Mouse (Mus musculus) hindbrain, embryonic 15.5 days (tissue): ENCODE results near the gene Olfr199. TPM values are rescaled to one million over a fixed set of nuclear protein-coding genes. Genes with fewer than 3 reads are reported as not detected.
"Not testable (repeated sequence)": the region's sequence is repeated elsewhere in the genome, so short reads cannot be mapped to it uniquely, and the experiment has no call there.

Source experiments
- ATAC-seq: fragments of 200-750 bp; cut with Nextera tagmentation; 2 replicates; pipeline ENCODE4 v1.8.0; 2017; ENCODE audit warnings: low read depth, moderate number of reproducible peaks, moderate TSS enrichment; ENCODE audit not compliant: low FRiP score
- H3K27ac ChIP-seq: fragments of 300-500 bp; sonication (generic); replicated peaks from 2 replicates; pipeline ENCODE4 v1.5.1; 2015; ENCODE audit warnings: mild to moderate bottlenecking, inconsistent platforms
- H3K27me3 ChIP-seq: fragments of 300-500 bp; sonication (generic); 2 replicates; pipeline ENCODE4 v1.6.1; 2015; ENCODE audit warnings: control low read depth, inconsistent platforms
- H3K36me3 ChIP-seq: fragments of 300-500 bp; sonication (generic); 2 replicates; pipeline ENCODE4 v1.6.1; 2015; ENCODE audit warnings: control low read depth, inconsistent platforms
- H3K4me1 ChIP-seq: fragments of 300-500 bp; sonication (generic); replicated peaks from 2 replicates; pipeline ENCODE4 v1.6.1; 2015; ENCODE audit warnings: control low read depth, inconsistent platforms
- H3K4me2 ChIP-seq: fragments of 300-500 bp; sonication (generic); 2 replicates; pipeline ENCODE4 v1.6.1; 2015; ENCODE audit warnings: moderate library complexity, mild to moderate bottlenecking, inconsistent platforms
- H3K4me3 ChIP-seq: fragments of 300-500 bp; sonication (generic); 2 replicates; pipeline ENCODE4 v1.5.1; 2015; ENCODE audit warnings: mild to moderate bottlenecking, inconsistent platforms
- H3K9ac ChIP-seq: fragments of 300-500 bp; sonication (generic); 2 replicates; pipeline ENCODE4 v1.6.1; 2015; ENCODE audit warnings: inconsistent platforms
- H3K9me3 ChIP-seq: fragments of 300-500 bp; sonication (generic); 2 replicates; pipeline ENCODE4 v1.6.1; 2016; ENCODE audit warnings: control low read depth, inconsistent platforms
- WGBS: fragments of 180-500 bp; shearing (Covaris S2); methylation state at CpG from one replicate; pipeline ENCODE4 v1.1.7; 2015; 5-methylcytosine and 5-hydroxymethylcytosine counted together
- polyA plus RNA-seq: library from polyadenylated mRNA; unstranded; fragments of >200 nt; fragmentation: Nextera tagmentation; extraction: Ambion mirVana; gene quantifications from 2 replicates; pipeline ENCODE4 v1.2.1, GENCODE M21; 2015

The Olfr199 gene
- polyA plus RNA-seq, result not detected in 2 replicates

GRCm38 (mm10) chr16:59219667-59220066 is at the start of gene Olfr199:
TSS of gene Olfr199 (minus strand) at chr16:59219767.
- H3K27ac ChIP-seq, H3K9ac ChIP-seq, H3K4me2 ChIP-seq, H3K27me3 ChIP-seq, H3K4me1 ChIP-seq, H3K36me3 ChIP-seq, ATAC-seq, H3K4me3 ChIP-seq, H3K9me3 ChIP-seq: not testable (repeated sequence)
- 88% methylated on average over 1 of the region's 1 CpGs for WGBS

GRCm38 (mm10) chr16:59269097-59269496 is 49.5 kb upstream of the Olfr199 start:
- H3K9ac ChIP-seq, H3K27ac ChIP-seq, H3K4me2 ChIP-seq, H3K27me3 ChIP-seq, H3K4me1 ChIP-seq, H3K36me3 ChIP-seq, H3K9me3 ChIP-seq, H3K4me3 ChIP-seq, ATAC-seq: not testable (repeated sequence)
- 83% methylated on average over 4 of the region's 4 CpGs for WGBS

DNA sequence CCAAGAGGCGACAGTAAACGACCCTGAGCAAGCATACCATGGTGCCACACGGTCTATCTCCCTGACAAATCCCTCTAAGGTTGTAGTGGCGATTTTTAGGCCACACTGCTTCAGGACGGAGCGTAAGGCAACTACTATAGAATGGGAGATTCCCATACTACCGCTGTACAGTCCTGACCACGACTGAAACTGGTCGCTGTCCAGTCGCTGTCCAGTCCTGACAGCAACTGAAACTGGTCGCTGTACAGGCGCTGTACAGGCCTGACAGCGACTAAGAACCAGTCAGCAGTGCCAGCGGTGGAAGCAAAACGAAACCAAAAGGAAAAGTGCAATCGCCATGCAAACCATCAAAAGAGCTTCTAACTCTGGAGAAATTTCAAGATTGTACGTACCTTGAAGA is 30.1 kb upstream of the Olfr199 start:
- Histone ChIP-seq H3K27ac (no peak overlapping the region), H3K4me2 (no peak overlapping the region), H3K27me3 (no peaks in the 10 kb centered on the region), H3K9ac (no peak overlapping the region), H3K4me1 (no peaks in the 10 kb centered on the region), H3K4me3 (no peak overlapping the region), H3K36me3 (no peaks in the 10 kb centered on the region), H3K9me3 (no peaks in the 10 kb centered on the region)
- WGBS, result 86% methylated on average over 17 of the region's 17 CpGs
- ATAC-seq, result no peak

GRCm38 (mm10) chr16:59217861-59218260 is 1.7 kb downstream of the Olfr199 start:
- not testable (repeated sequence) for ATAC-seq, H3K9me3 ChIP-seq, H3K36me3 ChIP-seq, H3K4me3 ChIP-seq, H3K27me3 ChIP-seq, H3K9ac ChIP-seq, H3K27ac ChIP-seq, H3K4me2 ChIP-seq, H3K4me1 ChIP-seq
- WGBS, result 81% methylated on average over 3 of the region's 3 CpGs

- ATAC-seq, H3K4me1 ChIP-seq, H3K27ac ChIP-seq, H3K4me3 ChIP-seq, H3K9ac ChIP-seq, H3K4me2 ChIP-seq, H3K27me3 ChIP-seq, H3K36me3 ChIP-seq, H3K9me3 ChIP-seq: not testable (repeated sequence)
- WGBS, result 69% methylated on average over 1 of the region's 1 CpGs
Observed at GRCm38 (mm10) chr16:59203433-59203832, 16.1 kb downstream of the Olfr199 start, which contains the start of gene Olfr198. TSS of gene Olfr198 (minus strand) at chr16:59203533.

DNA sequence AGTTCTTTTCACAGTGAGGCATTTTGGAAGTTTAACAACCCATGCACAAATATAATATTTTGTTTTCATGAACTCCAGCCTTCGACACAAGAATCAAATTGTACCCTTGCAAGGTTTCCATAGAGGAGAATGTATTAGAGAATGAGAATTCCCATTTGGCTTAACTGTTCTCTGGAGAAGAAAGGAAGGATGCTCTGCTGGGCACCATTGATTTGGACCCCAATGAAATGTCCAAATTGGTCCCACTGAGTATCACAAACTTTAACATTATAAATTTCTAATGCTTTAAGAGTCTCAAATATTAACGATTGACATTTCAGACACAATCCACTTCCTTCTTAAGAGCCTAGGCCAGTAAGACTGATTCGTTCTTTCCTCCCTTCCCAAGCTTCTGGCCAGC is 49.2 kb downstream of the Olfr199 start, which contains the start of gene Olfr196:
Gene Olfr196, minus strand, starts transcription at position 101 of the 400 bp plus-strand sequence.
- Histone ChIP-seq H3K4me1 (no peaks in the 10 kb centered on the region), H3K4me2 (no peak within 1 kb of the TSS), H3K9ac (no peak within 1 kb of the TSS), H3K9me3 (no peaks in the 10 kb centered on the region), H3K4me3 (no peak within 1 kb of the TSS), H3K27ac (no peak within 1 kb of the TSS), H3K36me3 (no peaks in the 10 kb centered on the region), H3K27me3 (no peaks in the 10 kb centered on the region)
- 75% methylated on average over 3 of the region's 3 CpGs for WGBS
- no peak for ATAC-seq

Other genes starting within 250 kb of the Olfr199 start
- not detected in 2 replicates for gene Olfr183, start 224.4 kb downstream of the Olfr199 start, polyA plus RNA-seq
- not detected in 2 replicates for gene Olfr186, start 189.5 kb downstream of the Olfr199 start, polyA plus RNA-seq
- gene Olfr187, start 180.0 kb downstream of the Olfr199 start, polyA plus RNA-seq, result not detected in 2 replicates
- not detected in 2 replicates for gene Olfr190, start 141.8 kb downstream of the Olfr199 start, polyA plus RNA-seq
- not detected in 2 replicates for gene Olfr191, start 129.9 kb downstream of the Olfr199 start, polyA plus RNA-seq
- gene Olfr193, start 107.9 kb downstream of the Olfr199 start, polyA plus RNA-seq, result not detected in 2 replicates
- gene Olfr194, start 98.7 kb downstream of the Olfr199 start, polyA plus RNA-seq, result not detected in 2 replicates
- not detected in 2 replicates for gene Olfr195, start 72.7 kb downstream of the Olfr199 start, polyA plus RNA-seq
- gene Olfr196, start 49.3 kb downstream of the Olfr199 start, polyA plus RNA-seq, result not detected in 2 replicates
- not detected in 2 replicates for gene Olfr198, start 16.2 kb downstream of the Olfr199 start, polyA plus RNA-seq
- gene Olfr201, start 52.9 kb upstream of the Olfr199 start, polyA plus RNA-seq, result not detected in 2 replicates
- not detected in 2 replicates for gene Olfr202, start 67.0 kb upstream of the Olfr199 start, polyA plus RNA-seq
- gene Olfr203, start 79.1 kb upstream of the Olfr199 start, polyA plus RNA-seq, result not detected in 2 replicates
- gene Olfr204, start 98.5 kb upstream of the Olfr199 start, polyA plus RNA-seq, result not detected in 2 replicates
- gene Olfr205, start 111.4 kb upstream of the Olfr199 start, polyA plus RNA-seq, result not detected in 2 replicates
- not detected in 2 replicates for gene Olfr206, start 129.5 kb upstream of the Olfr199 start, polyA plus RNA-seq
- gene Olfr209, start 144.2 kb upstream of the Olfr199 start, polyA plus RNA-seq, result not detected in 2 replicates
- not detected in 2 replicates for gene Gabrr3, start 187.6 kb upstream of the Olfr199 start, polyA plus RNA-seq